Mouse (Mus musculus): Measurements from ENCODE around the gene Dapl1.

- no peak for TF ChIP-seq FOSL1 (IDR thresholded peaks at IDR 0.05; ENCODE audit: insufficient read depth, low read length, poor library complexity, severe bottlenecking)
- TF ChIP-seq CTCF (IDR thresholded peaks at IDR 0.05; ENCODE audit: control insufficient read depth, insufficient read depth, insufficient read length) = no peak
- no peak for TF ChIP-seq USF1 (IDR thresholded peaks at IDR 0.05; ENCODE audit: low read depth)
- no peak for TF ChIP-seq MYOG (IDR thresholded peaks at IDR 0.05; ENCODE audit: control insufficient read depth, extremely low read depth, insufficient read length)
- TF ChIP-seq MYOD1 (IDR thresholded peaks at IDR 0.05; ENCODE audit: control insufficient read depth, insufficient read length, low read depth) = no peak
These were observed 9.1 kb downstream of the Dapl1 start for GRCm38 (mm10) chr2:59493445-59494085.

Data from C2C12 (cell line).